Mouse (Mus musculus) layer of hippocampus, adult 2 months (tissue): ENCODE measurements around the gene Gm20683. TPM values are rescaled to one million over a fixed set of nuclear protein-coding genes. Genes with fewer than 3 reads are reported as not detected.
"Not testable (repeated sequence)": the region's sequence is repeated elsewhere in the genome, so short reads cannot be mapped to it uniquely, and the experiment has no call there.

Source experiments
- DNase-seq, 2 experiments: peaks; one replicate each; pipeline ENCODE4 v3.0.0; 2022; ENCODE audit warnings: low spot score in 2 of 2
- H3K27ac ChIP-seq: fragments of 200-600 bp; 2 replicates; pipeline ENCODE4 v1.8.1; 2022
- H3K4me3 ChIP-seq: fragments of 200-600 bp; 2 replicates; pipeline ENCODE4 v1.8.1; 2022; ENCODE audit warnings: mild to moderate bottlenecking
- CTCF ChIP-seq: fragments of 200-600 bp; conservative IDR thresholded peaks from 2 replicates; pipeline ENCODE4 v1.8.1; 2022; ENCODE audit warnings: antibody characterized with exemption, mild to moderate bottlenecking, moderate library complexity
- total RNA-seq, 2 experiments: library from RNA; stranded (reverse); gene quantifications; 2 replicates each; pipeline ENCODE4 v1.2.3; 2021

Gene Gm20683
- total RNA-seq, 2 experiments from 2014 or later, result 30.0 to 33.9 TPM

GRCm38 (mm10) chr17:25879261-25879660 lies 37.7 kb upstream of the Gm20683 start:
- TF ChIP-seq CTCF, result peak; percentile 83
- Histone ChIP-seq H3K4me3 (no peak overlapping the region), H3K27ac (no peak overlapping the region)
- DNase-seq, result no peak

DNA sequence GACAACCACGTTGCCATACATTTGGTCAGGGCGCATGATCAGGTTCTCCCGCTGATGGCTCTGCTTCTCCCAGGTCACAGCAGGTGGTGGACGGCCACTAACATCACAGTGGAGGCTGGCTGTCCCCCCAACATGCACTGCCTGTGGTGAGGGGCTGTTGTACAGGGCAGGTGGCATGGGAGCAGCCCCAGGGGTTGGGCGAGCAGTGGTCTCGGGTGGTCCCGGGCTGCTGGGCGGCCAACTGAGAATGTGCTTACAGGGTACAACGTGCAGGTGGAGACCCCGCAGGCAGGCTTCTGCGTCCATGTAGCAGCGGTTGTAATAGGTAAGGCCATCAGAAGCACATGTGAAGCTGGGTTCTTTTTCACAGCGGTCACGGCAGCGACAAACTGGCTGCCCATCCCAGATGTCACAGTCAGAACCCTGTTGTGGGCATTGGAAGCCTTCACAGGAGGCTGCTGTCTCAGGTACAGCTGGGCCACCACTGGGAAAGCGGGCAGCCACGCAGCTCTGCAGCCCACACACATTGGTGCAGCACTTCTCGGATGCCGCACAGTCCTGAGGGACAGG lies 37.1 kb upstream of the Gm20683 start:
- TF ChIP-seq CTCF, result no peak
- Histone ChIP-seq H3K27ac (no peak overlapping the region), H3K4me3 (no peak overlapping the region)
- no peak for DNase-seq

- H3K4me3 ChIP-seq, result no peak overlapping the region
- TF ChIP-seq CTCF, result no peak
Measured at GRCm38 (mm10) chr17:25877741-25878610, 36.4 kb upstream of the Gm20683 start.

DNA sequence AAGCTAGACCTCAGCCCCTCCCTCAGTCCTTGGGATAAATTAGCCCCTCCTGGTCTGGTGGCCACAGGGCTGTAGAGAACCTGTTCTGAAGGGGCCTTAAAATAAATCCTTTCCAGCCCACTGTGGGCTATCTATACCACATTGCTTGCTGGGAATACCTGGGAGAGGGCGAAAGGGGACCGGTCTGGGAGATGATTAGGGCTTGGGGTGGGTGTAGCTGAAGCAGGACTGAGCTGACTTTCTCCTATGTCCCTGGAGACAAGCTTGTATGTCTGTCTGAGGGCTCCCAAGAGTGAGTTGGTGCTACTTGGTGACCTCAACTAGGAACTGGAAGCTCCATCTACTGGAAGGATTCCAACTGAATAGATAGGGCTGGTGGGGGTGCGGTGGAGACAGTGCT lies 35.5 kb upstream of the Gm20683 start:
- no peak for DNase-seq
- Histone ChIP-seq H3K4me3 (no peak overlapping the region), H3K27ac (no peak overlapping the region)
- no peak for TF ChIP-seq CTCF

More at GRCm38 (mm10) chr17:25877741-25878610, 36.4 kb upstream of the Gm20683 start:
- H3K27ac ChIP-seq, result no peak overlapping the region
- no peak for DNase-seq

- DNase-seq, result no peak
- TF ChIP-seq CTCF, result no peak
- Histone ChIP-seq H3K4me3 (peak overlapping the region; percentile 99), H3K27ac (peak overlapping the region; percentile 97)
Measured at GRCm38 (mm10) chr17:25876347-25876915, 34.9 kb upstream of the Gm20683 start.

DNA sequence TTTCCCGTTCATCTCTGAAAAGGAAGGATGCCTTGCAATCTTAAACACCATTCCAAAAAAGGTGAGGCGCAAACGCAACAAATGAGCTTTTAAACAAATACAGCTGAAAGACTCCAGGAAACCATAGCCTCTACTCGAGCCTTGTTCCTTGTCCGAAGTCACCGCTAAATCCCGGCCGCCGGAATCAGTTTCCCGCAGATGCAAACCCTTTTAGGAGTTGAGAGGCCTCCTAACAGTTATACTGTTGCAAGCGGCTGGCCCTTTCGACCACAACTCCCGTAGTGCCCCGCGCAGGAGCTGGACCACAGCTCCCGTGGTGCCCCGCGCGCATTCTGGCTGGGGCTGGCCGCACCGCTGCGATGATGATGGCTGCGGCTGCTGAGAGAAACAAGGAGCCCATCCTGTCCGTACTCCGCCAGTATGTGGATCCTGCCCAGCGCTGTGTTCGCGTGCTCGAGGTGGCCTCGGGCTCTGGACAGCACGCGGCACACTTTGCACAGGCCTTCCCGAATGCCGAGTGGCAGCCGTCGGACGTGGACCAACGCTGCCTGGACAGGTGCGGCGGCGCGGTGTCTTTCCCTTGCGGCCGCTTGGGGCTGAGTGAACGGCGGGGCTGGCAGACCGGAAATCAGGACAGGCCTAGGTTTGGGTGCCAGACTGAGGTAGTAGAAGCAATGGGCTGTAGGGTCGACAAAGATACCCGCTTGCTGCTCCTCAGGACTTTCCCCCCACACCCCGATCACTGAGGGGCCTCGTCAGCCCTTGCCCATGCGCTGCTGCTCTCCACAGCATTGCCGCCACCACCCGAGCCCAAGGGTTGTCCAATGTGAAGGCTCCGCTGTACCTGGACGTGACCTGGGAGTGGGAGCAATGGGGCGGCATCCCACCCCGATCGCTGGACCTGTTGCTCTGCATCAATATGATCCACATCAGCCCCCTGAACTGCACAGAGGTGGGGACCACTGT lies 33.9 kb upstream of the Gm20683 start:
- DNase-seq, result peak; percentile 92 to 94
- peak overlapping the region; percentile 99 for H3K4me3 ChIP-seq
- peak; percentile 55 for TF ChIP-seq CTCF
- peak overlapping the region; percentile 97 for H3K27ac ChIP-seq

DNA sequence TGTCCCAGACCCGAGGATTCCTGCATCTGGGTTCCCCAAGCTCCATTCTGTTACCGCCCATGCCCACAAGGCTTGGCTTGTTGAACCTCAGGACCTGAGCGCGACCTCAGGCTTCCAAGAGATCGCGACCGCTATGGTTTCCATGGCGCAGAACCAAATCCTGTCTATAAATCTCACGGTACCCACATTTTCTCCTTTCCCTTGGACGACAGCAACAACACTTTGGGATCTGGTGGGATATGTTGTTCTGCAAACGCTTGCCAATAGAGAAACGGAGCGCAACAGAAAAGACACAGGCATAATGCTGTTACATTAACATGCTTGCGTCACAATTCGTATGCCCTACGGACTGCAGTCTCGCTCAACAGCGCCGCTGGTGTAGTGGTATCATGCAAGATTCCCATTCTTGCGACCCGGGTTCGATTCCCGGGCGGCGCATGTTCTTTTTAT lies 33.2 kb upstream of the Gm20683 start, which contains the start of gene Mettl26:
Gene Mettl26, plus strand, starts transcription at position 354 of the 450 bp plus-strand sequence.
- peak within 1 kb of the TSS; percentile 97 for H3K27ac ChIP-seq
- peak; percentile 95 to 99 for DNase-seq
- H3K4me3 ChIP-seq, result peak within 1 kb of the TSS; percentile 99
- peak; percentile 38 for TF ChIP-seq CTCF

- peak overlapping the region; percentile 97 for H3K27ac ChIP-seq
- peak overlapping the region; percentile 99 for H3K4me3 ChIP-seq
- DNase-seq, result no peak
- TF ChIP-seq CTCF, result no peak
Measured at GRCm38 (mm10) chr17:25874148-25874720, 32.7 kb upstream of the Gm20683 start.

DNA sequence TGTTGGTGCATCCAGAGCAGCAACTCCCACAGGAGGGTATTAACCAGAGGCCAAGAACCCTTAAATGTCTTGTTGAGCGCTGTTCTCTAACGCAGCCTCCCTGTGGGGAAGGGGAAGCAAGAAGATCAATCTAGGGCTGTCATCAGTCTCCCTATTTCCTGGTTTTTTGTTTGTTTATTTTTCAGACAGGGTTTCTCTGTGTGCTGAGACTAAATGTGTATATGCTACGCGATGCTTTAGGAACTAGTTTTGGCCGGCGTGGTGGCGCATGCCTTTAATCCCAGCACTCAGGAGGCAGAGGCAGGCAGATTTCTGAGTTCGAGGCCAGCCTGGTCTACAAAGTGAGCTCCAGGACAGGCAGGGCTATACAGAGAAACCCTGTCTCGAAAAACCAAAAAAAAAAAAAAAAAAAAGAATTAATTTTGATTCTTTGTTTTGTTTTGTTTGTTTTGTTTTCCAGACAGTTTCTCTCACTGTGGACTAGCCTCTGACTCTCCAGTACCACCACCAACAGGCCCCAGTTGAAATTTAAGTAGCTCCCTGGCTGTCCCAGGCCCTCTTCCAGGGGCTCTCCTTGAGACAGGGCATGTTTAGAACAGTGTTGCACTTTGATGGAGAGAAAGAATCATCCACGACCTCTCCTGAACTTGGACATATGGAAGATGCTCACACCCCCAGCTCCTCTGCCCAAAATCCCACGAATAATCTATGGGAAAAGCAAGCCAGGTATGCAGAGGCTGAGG lies 32.0 kb upstream of the Gm20683 start:
- DNase-seq, result no peak
- H3K4me3 ChIP-seq, result no peak overlapping the region; the same call in 1 of the 2 replicates
- TF ChIP-seq CTCF, result no peak
- peak overlapping the region; percentile 97; the same call in 1 of the 2 replicates for H3K27ac ChIP-seq

DNA sequence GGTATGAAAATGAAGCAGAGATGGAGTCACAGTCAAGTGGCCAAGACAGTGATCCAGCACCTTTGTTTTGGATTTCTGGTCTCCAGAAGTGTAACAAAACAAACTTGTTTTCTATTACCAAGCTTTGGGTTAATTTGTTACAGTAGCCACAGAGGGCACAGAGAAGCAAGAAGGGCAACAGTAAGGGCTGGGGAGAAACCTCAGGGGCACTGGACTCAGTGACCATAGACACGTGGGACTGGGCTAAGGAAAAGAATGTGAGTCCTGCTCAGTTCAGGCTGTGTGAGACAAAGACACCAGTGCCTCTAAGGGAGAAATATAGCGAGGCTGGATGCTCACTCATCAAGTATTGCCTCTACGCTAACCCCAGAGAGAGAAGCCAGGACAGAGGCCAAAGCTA lies 31.1 kb upstream of the Gm20683 start:
- DNase-seq, result no peak
- Histone ChIP-seq H3K27ac (no peak overlapping the region), H3K4me3 (no peak overlapping the region)
- no peak for TF ChIP-seq CTCF

- not testable (repeated sequence) for DNase-seq, H3K4me3 ChIP-seq, H3K27ac ChIP-seq
Measured at GRCm38 (mm10) chr17:25871566-25871965, 30.0 kb upstream of the Gm20683 start.
